Mouse (Mus musculus): ENCODE measurements at regions not wholly inside any gene's neighbourhood (a gene's known extent, or its start where the extent isn't known, plus 50 kb on each side); places are given as distances from the start of the nearest gene placed in this dataset.

DNA sequence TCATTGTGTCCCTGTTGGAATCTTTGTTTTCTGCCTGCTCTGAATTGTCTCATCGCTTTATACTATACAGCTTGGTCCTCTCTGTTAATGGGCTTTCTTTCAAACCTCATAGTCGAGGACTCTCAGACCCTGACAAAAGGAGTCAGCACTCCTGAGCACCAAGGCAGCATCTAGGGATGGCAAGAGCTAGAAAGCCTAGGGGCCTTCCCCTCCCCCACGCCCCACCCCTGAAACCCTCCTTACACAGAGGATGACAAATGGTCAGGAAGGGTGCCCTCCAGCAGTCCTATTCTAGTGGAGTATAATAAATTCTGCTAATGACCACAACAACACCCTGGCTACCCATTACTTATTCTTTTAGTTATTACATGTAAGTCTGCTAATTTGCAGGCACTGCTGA lies 74.4 kb downstream of the Tbx19 start:
- in situ Hi-C loops (cut with MboI, MseI), result no loop called here

DNA sequence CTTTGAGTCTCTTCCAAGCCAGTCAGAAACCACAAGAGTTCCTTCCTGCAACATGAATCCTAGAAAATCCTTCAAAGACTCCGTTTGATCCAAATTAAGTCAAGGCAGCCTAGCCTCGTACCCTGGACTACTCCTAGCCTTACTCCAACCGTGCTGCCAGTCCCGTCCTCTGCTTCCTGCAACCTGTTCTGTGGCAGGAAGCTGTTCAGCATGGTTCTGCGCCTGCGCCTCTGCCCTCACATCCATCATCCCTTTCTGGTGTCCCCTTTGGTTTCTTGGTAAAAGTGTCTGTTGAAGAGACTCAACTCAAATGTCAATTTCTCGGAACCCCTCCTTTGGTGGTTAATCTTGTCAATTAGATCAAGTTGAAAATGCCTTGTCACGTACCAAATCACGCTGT lies 75.8 kb downstream of the Tbx19 start:
- in situ Hi-C loops (cut with MboI, MseI), result no loop called here

DNA sequence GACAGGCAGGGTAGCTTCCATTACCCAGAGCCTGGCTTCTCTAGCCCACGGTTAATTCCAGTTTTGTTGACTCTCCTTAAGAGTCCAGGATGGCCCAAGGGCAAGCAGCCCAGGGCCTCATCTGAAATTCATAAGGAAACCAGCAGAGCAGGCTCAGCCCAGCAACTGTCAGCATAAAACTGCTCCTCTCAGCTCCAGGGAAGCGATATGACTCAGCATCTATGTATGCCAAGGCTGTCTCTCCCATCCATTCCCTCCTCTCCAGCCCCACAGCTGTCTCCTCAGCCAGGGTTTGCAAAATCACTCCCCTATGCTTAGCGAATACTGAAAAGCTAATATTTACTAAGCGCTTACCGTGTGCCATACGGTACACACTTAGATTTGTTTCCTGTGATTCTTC lies 76.4 kb downstream of the Tbx19 start:
- in situ Hi-C loops (cut with MboI, MseI), result no loop called here

DNA sequence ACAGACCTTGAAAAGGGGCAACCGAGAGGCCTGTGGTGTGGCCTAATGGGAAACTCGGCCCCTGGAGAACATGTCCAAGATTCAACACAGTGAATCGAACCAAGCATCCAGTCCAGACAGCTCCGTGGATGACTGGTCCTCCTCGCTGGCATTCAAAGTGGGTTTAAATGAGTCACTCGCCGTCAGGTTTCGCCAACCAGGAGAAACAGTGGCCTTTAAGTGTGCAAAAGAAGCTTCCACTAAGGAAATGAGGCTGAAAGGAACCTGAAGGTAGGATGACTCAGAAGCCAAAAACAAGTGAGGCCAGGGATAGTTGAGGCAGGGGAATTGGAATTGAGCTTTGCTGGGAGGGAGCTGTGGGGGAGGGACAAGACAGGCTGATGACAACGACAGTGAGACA lies 80.2 kb downstream of the Tbx19 start:
- in situ Hi-C loops (cut with MboI, MseI), result no loop called here

DNA sequence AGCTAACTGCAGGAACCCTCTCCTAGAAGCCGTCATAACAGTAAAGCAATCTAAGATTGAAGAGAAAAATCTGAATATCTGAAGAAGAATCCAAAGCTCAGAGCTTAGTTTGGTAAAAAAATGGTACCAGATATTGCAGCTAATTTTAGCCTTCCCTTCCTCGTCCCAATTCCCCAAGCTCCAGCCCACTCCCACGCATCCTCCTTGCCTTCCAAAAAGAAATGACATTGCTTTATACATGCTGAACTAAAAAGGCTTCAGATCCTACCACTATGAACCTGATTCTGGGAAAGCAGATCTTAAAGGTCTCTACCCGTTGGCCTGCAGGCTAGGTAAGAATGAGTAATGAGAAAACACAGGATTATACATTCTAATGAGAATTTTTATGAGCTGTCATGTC lies 83.3 kb downstream of the Tbx19 start:
- in situ Hi-C loops (cut with MboI, MseI), result no loop called here

DNA sequence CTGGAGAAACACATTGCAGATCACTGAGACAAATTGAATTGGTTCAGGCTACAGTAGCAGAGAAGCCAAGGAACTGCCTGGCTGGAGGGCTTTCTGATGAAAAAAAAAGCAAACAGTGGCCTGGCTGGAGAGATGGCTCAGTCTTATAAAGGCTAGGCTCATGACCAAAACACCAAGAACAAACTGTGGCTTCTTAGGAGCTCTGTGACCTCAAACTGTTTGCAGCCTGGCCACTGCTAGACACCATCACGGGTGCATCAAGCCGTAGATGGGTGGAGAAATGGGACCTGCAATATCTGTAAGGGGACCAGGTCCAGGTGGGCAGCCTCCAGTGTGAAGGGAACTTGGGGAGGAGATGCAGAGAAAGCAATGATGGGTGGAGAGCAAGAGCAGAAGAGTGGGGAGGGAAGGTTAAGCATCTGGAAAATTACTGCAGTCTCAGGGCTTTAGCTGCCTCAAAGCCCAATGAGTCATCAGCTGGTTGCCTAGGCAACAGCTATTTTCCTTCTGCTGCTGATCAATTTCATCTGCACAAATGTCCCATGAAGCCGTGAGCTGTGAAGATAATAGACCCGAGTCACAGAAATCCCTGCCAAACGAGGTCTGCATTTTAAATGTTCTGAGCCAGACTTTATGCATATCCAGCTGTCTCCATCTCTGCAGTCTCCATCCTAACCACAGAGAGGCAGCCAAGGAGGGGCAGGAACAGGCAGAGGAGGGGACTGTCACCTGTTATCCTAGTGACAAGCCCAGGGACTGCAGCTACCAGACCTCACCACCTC lies 85.1 kb downstream of the Tbx19 start:
- in situ Hi-C loops (cut with MboI, MseI), result no loop called here

DNA sequence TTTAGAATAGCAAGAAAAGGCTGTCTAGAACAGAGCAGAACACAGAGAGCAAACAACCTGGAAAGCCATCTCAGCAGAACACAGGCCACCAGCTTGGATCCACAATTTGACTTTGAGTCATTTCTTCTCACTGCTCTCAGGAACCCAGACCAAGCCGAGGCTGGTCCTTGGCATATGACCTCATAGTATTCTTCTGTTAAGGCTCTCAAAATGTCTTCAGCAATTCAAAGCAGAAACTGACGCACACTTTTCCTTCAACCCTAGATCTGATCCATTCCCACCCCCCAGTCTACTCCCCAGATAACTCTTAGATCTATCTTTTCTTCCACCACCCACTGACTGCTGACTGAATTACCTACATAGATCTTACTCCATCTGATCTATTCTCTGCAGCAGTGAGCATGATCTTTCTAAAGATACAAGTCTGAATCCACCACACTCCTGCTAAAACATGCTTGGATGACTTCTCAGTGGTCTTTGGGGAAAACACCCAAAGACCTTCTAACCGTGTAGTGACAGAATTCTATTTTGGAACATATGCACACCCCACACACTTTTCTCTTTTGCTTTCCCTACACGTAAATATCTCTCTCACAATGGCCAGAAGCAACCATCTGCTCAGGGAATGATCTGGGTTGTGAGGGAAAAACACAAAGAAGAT lies 88.6 kb downstream of the Tbx19 start:
- in situ Hi-C loops (cut with MboI, MseI), result no loop called here

DNA sequence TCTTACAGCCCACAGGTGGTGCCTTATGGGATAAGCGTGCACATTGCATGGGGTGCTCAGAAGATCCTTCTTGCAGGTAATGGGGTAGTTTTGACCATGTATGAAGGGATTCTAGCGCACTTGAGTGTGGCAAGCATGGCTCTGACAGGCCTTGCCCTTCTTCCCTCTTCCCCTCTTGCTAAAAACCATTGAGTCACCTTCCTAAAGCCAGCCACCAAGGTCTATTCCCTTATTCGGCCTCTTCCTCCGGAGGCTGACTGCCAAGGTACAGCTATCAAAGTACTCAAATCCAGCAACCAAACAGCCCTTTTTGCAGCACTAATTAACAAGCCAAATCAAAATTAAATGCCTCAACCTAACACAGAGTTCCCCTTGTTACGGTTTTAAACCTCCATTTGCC lies 95.6 kb downstream of the Tbx19 start:
- in situ Hi-C loops (cut with MboI, MseI), result loop anchor here in 1 of 2 experiments (5.0 kb wide), 1 partner anchor 42 kb away; no protein-coding TSS in a partner anchor

DNA sequence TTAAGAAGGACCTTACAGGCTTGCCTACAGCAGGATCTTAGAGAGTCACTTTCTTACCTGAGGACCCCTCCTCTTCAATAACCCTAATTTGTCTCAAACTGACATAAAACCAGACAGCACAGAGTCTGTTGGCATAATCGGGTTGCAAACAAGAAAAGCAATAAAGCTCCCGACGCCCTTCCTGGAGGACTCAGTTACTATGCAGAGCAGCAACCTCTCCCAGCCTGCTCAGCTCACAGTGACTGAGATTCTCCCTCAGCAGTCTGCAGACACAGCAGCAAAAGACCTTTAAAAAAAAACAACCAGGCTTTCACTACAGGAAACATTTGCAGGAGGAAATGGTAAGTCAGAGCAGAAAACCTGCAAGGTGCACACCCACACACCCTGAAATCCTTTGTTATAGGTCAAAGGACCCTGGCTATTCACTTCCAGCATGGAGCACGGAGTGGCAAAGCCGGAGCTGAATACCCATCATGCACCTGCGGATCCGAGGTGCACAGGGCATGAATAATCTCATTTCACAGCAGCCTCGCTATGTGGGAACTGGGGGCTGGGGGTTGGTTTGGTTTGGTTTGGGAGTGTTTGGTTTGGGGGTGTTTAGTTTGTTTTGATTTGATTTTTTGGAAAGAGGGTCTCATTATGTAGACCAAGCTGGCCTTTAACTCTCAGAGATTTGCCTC lies 97.6 kb downstream of the Tbx19 start:
- in situ Hi-C loops (cut with MboI, MseI), result no loop called here

DNA sequence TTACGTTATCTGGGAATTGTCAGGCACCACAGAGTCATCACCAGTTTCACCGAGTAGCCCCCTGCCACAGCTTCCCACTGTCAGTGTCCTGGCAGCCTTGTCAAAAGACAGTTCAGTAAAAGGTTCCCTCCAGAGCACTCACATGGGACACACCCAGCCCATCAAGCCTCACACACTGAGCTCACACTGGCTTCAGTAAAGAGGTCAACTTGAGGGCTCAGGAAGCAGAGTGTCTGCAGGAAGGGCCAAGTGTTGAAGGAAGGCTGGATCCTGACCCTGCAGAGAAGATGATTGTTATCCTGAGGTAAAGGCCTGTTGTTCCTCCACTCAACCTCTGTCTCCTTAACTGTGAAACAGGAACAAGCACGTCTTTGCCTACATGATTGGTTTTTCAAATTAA lies 99.2 kb downstream of the Tbx19 start:
- in situ Hi-C loops (cut with MboI, MseI), result no loop called here

DNA sequence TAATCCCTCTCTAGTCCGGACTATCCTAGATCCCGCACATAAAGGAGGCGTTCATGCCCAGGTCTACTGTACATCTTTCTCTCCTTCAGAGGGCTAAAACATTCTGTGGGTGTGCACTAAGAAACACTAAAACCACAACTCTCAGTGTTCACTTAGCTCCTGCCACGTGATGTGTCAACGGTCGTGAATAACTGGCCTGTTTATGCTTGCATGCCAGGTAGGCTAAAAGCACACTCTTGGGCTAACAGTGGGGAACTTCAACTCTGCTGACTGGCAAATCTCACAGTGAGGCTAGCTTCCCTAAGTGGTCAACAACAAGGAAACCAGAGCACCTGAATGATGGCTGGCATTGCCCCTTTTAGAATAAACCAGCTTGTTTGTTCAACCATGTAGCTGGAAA lies 106.3 kb downstream of the Tbx19 start:
- in situ Hi-C loops (cut with MboI, MseI), result no loop called here

DNA sequence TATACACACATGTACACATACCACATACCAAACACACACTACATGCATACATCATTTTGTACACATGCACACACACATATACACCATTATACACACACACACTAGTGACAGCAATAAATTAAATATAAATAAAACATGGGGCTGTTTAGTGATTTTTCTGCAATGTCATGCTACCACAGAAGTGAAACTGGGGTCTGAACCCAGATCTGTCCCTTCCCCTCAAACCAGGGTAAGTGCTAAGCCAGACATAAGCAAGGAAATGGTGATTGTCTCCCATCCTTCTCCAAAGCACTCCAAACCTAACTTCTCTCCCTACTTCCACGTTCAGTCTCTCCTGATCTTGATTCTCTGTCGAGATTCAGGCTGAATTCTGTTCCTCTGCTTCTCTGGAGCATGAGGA lies 109.3 kb downstream of the Tbx19 start:
- in situ Hi-C loops (cut with MboI, MseI), result no loop called here

DNA sequence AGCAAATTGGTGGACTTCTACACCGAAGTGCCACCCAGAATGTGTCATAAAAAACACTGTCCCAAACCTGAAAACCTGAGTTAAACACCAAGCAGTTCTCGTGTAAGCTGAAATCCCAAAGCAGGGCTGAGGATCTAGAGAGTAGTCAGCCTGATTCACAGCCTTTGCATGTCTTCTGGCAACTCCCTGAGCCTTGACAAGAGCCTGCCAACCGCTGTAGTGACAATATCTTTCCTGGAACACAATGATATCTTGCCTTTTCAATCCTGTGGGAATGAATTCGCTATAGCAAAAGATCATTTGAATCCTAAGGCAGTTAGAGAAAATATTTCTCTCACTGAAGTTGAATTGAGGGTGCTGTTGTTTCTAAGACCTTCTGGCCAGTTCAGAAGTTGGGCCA lies 110.4 kb downstream of the Tbx19 start:
- in situ Hi-C loops (cut with MboI, MseI), result no loop called here

DNA sequence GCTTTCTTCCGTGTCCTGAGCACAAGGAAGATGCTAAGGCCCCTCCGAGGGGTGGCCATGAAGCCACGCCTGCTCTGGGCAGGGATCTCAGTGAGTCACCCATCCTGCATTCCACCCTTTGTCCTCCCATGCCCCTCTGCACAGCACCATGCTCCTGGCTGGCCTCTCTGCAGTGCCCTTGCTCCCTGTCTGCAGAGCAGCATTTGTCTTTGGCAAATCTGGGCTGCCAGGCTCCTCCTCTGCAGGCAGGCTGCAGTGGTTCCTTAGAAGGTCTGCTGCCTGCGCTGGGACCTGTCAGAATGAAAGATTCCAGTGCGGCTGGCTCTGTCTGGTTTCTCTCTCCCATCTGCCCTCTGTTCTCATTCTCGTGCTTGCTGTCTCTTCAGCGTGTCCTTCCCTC lies 111.3 kb upstream of the Xcl1 start:
- in situ Hi-C loops (cut with MboI, MseI), result loop anchor here in 1 of 2 experiments (10.0 kb wide), 1 partner anchor 1158 kb away; no protein-coding TSS in a partner anchor

DNA sequence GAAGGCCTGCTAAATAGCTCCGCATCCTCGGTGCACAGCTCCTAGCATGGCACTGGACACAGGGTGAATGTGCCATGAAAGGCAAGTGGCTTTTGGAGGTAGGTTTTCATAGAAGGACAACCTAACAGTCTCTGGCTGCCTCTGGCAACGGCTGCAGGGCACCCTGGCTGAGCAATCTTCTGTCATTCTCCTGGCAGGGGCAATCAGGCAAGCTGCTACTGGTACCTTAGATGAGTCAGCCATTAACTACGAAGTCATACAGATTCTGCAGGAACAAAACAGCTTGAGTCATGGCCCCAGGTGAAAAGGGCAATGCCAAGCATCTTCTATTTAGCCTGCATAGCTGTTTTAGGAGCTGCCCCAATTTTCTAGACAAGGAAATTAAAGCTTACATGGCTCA lies 110.7 kb upstream of the Xcl1 start:
- in situ Hi-C loops (cut with MboI, MseI), result loop anchor here in 1 of 2 experiments (10.0 kb wide), 1 partner anchor 1159 kb away; no protein-coding TSS in a partner anchor

DNA sequence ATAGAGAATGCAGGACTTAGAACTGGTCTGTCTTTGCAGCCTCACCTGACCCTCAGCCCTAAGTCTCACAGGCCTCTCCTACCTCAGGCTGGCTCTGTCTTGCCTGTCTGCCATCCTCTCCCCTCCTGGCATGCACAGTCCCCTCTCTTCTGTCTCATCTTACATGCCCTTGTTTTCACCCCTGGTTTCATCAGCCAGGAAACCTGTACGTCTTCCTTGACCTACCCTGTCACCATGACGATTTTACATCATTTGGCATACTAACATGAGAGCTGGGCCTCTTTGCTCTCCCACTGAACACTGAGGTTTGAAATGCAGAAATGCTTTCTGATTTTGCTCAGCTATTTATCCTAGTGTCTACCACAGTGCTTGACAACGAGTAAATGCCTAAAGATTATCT lies 108.0 kb upstream of the Xcl1 start:
- in situ Hi-C loops (cut with MboI, MseI), result loop anchor here in 1 of 2 experiments (10.0 kb wide), 1 partner anchor 1161 kb away; no protein-coding TSS in a partner anchor

DNA sequence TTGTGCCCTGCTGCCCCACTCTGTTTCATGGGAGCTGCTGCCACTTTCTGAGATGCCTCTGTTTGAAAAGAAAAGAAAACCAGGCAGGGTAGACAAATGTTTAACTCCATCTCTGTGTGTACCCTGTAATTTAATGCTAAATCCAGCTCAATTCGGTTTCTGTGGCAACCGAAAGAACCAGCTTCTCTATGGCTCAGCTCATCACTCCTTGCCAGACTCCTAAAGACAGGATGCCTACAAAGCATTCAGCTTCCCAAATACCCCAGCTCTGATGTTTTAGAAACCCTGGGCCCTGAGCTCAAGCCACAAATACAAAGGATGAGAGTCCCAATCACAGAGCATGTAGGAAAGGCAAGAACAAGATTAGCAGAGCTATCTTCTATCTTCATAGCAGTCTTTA lies 106.8 kb upstream of the Xcl1 start:
- in situ Hi-C loops (cut with MboI, MseI), result loop anchor here in 1 of 2 experiments (10.0 kb wide), 1 partner anchor 1163 kb away; no protein-coding TSS in a partner anchor

DNA sequence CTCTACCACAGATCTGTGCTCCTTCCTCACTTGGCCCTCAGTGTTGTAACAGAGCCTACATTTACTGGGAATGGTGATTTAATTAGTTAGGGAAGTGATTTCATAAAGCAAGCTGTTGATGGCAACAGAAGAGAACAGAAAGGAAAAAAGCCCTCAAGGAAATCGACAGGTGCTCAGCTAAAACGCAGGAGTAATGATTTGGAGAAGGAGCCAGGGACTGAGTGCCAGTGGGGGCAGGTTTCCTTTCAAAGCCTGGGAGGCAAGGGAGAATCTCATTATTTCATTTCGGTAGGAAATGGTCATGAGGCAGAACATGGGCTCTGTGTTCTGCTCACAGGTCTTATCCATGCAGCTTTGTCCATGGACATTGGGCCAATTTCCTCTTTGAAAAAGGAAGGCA lies 101.3 kb upstream of the Xcl1 start:
- in situ Hi-C loops (cut with MboI, MseI), result no loop called here

DNA sequence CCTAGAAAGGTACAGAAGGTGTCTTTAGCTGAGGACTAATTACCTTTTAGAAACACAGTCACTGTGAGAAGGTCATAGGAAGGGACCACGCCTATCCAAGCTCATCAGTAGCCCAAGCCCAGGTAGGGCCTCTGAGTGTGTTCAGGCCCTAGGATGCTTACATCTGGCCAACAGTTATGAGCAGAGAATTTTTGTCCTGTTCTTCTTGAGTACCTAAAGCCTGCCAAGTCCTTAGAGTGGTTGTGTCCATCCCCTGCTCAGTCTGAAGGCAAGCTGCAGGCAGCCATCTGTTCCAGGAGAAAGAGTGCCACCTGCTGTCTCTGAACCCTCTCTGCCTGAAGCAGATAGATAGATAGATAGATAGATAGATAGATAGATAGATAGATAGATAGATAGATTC lies 100.3 kb upstream of the Xcl1 start:
- in situ Hi-C loops (cut with MboI, MseI), result no loop called here

DNA sequence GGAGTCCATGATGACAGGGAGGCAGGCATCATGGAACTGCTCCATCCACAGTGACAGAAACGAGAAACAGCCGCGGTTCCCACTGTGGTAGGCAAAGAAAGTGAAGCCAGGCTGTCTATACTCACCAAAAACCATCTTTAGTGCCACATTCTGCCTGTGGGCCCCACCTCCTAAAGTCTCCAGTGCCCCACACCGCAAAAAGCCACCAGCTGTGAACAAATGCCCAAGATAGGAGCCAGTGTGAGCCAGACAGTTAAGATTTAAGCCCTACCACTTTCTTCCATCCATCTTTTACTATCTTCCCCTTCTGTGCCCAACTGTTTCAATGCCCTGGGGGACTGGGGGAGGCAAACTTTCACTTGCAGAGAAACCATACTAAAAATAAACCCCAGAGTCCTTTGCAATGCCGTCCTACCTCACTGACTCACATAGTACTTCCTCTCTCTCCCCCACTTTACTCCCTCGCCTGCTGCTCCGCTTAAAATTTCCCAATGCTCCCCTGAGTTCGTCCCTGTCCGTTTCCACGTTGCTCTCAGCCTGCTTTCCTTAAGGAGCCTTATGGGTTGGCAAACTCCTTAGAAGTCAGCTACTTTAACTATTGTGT lies 85.7 kb upstream of the Xcl1 start:
- in situ Hi-C loops (cut with MboI, MseI), result no loop called here

DNA sequence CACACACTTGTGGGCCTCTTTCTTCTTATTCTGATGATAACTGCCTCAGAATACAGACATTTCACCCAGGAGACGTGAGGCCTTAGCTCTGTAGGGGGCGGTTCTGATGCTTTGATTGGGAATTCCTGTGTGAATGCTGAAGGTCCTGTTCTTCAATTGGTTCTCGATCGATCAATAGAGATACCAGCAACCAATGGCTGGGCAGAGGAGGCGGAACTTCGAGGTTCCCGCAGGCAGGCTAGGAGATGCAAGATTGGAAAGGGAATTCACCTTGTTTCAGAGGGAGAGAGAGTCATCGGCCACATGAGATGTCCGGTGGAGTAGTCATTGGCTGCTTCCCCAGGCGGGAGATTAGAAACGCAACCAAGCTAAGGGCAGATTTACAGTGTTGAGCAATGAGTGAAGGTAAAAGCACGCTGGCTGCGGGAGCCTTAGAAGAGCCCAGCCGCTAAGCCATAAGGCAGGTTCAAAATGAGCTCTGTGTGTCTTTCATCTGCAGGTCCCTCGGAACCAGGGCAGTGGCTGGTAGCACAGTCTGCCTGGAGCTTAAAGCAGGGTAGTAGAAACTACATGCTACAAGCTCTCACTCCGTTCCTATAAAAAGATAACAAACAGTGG lies 83.5 kb upstream of the Xcl1 start:
- in situ Hi-C loops (cut with MboI, MseI), result no loop called here

DNA sequence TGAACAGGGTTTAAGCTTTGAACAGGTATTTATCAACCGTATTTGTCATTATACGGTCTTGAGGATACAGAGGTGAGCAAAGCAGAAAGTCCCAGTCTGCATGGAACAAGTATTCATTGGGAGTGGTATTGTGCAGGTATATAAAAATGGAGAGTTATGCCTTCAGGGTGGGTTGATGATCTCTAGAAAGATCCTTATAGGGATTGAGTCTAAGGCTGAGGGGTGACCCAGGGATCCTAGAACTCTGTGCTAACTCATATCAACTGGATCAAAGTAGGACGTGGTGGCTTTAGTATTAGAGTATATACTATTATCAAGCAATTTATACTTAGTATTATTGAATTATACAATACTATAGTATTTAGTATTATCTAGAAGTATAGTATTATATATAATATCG lies 82.9 kb upstream of the Xcl1 start:
- in situ Hi-C loops (cut with MboI, MseI), result no loop called here
